Mouse (Mus musculus): ENCODE measurements around the gene Gm17482. TPM values are rescaled to one million over a fixed set of nuclear protein-coding genes. Genes with fewer than 3 reads are reported as not detected.
A peak's percentile ranks its signal among the peaks of the same experiment; 100 is the strongest.
"Not testable (repeated sequence)": the region's sequence is repeated elsewhere in the genome, so short reads cannot be mapped to it uniquely, and the experiment has no call there.

Gene Gm17482
- total RNA-seq (2021), result not detected

- no peak for DNase-seq (ENCODE audit: low spot score)
- intact Hi-C loops (cut with DNase I), result loop anchor here (1.0 to 5.0 kb wide), 4 partner anchors 41 to 380 kb away; no protein-coding TSS in a partner anchor
These were observed at the start of gene Gm17482 for GRCm38 (mm10) chr6:115227043-115227442. Gene Gm17482 (plus strand): TSS chr6:115227343.

GRCm38 (mm10) chr6:115178826-115179225 lies 48.3 kb upstream of the Gm17482 start:
- no peak for DNase-seq (ENCODE audit: low spot score)
- intact Hi-C loops (cut with DNase I), result loop anchor here (5.0 to 10.0 kb wide), 2 partner anchors 38 to 176 kb away; no protein-coding TSS in a partner anchor

DNA sequence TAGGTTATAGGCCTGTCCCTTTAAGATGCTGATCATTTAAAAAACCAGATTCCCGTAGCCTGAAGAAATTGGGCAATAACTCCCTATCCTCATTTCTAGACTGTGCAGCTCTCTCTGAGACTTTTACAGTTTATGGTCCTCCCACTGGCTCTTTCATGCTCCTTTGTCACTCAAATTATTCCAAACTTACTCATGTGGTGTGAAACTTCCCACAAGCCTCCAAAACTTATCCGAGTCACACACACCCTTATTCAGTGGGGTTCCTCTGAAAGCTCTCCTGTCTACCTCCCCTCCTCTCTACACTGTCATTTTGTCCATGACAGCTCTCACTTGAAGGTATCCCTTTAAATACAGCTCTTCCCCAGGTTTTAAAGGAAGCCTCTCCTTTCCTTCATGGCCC lies 46.0 kb upstream of the Gm17482 start:
- no peak for DNase-seq (ENCODE audit: low spot score)
- intact Hi-C loops (cut with DNase I), result no loop called here

DNA sequence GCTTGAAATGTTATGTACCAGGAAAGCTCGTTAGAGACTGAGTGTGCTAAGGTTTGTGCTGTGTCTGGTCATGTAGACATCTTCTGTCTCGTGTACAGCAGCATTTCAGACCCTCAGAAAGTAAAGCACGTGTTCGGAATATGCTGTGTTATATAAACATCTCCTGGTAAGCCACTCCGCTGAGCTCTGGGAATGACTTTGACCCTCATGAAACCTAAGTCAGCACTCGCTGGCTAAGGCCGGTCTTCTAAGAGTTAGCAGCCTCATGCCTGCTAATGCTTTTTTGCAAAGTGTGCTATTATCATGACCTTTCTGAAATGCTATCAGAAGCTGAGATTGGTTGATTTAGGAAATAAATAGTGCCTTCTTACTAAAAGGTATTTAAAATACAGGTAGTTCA lies 36.0 kb upstream of the Gm17482 start:
- intact Hi-C loops (cut with DNase I), result no loop called here
- no peak for DNase-seq (ENCODE audit: low spot score)

DNA sequence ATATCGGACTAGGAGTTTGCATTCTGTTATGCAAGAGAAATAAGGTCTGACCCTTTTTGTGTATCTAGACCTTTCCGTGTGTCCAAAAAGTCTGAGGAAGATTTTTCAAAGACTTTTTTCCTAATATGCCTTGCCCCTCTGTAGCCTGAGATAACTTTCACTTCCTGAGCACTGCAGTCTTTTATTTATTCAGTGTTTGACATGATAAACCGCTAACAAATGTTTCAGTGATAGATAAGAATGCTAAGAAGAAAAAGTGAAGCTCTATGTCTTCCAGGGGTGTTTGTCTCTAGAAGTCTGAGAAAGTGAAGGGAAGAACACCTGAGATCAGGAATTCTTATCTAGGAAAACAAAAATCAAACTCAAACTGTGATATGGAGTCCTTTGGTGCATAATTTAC lies 26.4 kb upstream of the Gm17482 start:
- intact Hi-C loops (cut with DNase I), result no loop called here

DNA sequence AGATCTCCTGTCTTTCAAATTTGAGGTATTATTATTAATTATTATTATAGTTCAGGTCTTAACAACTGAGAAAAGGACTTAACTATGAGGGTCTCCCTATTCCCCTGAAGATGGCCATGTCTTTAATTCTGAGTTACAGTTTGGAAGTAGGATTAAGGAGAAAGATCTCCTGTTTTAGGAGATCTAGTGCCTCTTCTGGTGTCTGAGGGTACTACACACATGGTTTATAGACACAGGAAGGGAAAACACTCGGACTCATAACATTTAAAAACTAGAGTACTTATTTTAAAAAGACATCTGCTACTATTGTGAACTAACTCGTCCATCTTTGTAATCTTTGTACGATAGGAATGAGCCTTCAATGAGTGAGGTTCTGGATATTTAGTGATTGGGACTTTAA lies 24.1 kb upstream of the Gm17482 start:
- DNase-seq (ENCODE audit: low spot score), result no peak
- intact Hi-C loops (cut with DNase I), result no loop called here

More for the DNA sequence above, 26.4 kb upstream of the Gm17482 start:
- DNase-seq (ENCODE audit: low spot score), result no peak

DNA sequence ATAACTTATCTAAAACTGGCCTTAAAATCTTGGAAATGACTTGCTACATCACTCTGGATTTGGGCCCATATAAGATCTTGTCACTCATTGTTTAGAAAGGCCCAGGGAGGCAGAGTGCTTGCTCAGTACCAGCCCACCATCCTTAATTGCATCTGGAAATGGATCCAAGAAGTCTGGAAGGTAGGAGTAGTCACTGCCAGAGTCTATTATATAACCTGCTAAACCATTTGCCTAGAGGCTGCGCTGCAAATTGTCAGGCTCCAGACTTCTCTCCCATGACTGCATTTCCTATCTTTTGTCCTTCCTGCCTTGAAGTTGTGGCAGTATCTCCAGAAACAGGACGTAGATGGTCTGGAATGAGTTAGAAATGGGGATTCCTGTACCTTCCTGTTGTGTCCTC lies 17.0 kb upstream of the Gm17482 start:
- intact Hi-C loops (cut with DNase I), result no loop called here
- DNase-seq (ENCODE audit: low spot score), result no peak

- DNase-seq (ENCODE audit: low spot score), result no peak
- intact Hi-C loops (cut with DNase I), result no loop called here
These were observed 16.3 kb upstream of the Gm17482 start for GRCm38 (mm10) chr6:115210820-115211219.

DNA sequence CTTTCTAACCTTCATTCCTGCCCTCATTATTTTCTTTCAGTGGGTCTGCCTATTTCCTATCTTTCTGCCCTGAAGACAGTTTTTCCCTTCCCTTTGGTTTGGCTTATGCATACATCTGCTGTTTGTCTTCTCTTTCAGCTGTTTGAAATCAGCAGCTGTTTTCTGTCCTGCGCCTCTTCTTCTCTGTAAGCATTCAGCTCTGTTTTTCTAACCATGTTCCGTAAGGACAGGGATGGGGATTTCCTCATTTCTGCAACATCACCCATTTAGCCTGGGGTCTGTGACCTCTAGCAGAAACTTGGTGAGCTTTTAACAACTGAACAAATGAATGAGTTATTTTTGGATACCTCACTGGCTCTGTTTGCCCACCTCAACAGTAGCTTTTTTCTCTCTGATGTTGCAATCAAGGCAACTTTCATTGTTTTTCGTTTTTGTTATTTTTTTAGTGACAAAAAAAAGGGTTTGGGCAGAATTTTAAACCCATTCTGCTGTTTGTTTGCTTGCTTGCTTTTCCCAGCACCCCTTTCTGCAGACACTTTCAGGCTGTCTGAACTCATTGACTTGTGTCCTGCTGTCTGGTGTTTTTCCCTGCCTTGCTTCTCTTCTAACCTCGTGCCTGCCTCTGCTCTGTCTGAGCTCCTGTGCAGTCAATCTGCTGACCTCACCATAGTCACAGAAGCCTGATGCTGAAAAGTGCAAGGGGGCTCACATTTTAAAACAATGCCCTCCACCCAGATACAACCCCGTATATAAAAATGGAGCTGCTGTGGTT lies 14.8 kb upstream of the Gm17482 start:
- intact Hi-C loops (cut with DNase I), result no loop called here
- DNase-seq (ENCODE audit: low spot score), result no peak

DNA sequence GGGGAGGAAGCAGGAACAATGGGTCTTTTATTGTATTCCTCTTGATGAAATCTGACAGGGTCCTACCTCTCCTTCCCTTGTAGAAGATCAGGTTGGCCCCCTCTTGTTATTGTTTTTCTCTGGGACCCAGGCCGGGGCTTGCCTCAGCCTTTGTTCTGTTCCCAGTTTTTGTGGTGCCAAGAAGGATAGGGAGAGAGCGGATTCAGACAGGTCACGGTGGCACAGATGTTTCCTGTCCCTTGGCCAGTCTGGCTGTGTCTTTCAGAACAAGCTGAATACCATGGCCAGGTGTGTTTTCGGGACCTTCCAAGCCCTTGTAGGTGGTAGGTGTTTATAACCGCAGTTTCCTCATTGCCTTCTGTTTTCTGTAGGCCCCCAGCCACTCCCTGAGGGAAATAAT lies 14.0 kb upstream of the Gm17482 start:
- DNase-seq (ENCODE audit: low spot score), result no peak
- intact Hi-C loops (cut with DNase I), result no loop called here

DNA sequence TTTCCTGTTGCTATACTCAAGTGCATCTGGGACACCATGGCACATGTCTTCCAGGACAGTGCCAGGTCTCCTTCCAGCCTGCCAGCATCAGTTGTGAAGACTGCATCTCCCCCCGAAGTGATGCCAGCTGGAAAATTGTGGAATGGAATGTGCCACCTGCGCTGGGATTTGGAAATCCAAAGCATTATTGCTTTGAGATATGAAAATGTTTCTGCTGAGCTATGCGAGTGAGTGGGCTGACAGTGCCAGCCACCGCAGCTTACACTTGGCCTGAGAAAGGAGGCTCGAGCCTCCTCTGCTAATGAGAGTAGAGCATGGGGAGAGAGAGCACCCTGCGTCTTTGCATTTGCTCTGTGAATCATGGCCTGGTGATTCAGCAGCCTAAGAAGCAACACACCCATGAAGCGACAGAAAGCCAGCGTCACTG lies 5.9 kb upstream of the Gm17482 start:
- intact Hi-C loops (cut with DNase I), result no loop called here
- no peak for DNase-seq (ENCODE audit: low spot score)

GRCm38 (mm10) chr6:115225519-115225918 lies 1.6 kb upstream of the Gm17482 start:
- intact Hi-C loops (cut with DNase I), result loop anchor here (5.0 kb wide), 2 partner anchors 132 to 382 kb away; no protein-coding TSS in a partner anchor
- no peak for DNase-seq (ENCODE audit: low spot score)

DNA sequence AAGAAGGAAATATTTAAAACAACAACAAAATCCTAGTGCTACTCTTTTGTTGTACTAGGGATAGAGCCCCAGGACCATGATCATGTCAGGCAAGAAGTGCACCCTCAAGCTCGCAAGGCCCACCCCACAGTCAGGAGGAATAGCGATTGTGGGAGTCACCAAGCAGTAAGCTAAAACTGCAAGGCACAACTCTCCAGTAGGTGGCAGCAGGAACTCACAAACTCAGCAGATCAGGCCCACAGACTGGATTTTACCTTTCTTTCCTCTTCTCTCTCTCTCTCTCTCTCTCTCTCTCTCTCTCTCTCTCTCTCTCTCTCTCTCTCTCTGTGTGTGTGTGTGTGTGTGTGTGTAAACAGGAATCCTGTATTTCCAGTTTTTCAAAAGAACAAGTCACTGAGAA lies 386 bp downstream of the Gm17482 start:
- intact Hi-C loops (cut with DNase I), result loop anchor here (1.0 to 5.0 kb wide), 4 partner anchors 41 to 380 kb away; no protein-coding TSS in a partner anchor
- no peak for DNase-seq (ENCODE audit: low spot score)

DNA sequence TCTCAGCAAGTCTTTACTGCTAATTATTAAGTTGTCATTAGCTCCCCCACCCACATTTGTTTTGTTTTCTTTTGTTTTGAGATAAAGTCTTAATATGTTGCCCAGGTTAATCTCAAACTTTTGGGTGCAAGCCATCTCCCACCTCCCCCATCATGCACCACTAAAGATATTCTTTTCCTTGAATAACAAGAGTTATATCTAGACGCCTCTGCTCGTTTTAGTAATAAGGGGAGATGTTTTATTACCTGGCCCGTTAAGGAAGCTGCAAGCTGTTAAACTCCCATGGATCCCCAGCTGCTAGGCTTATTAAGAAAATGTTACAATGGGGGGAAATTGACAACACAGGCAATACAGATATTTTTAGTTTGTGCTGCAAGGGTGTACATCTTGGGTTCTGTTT lies 3.4 kb downstream of the Gm17482 start:
- intact Hi-C loops (cut with DNase I), result loop anchor here (5.0 to 10.0 kb wide), 2 partner anchors 112 to 1414 kb away; no protein-coding TSS in a partner anchor
- DNase-seq (ENCODE audit: low spot score), result no peak

- no peak for DNase-seq (ENCODE audit: low spot score)
- intact Hi-C loops (cut with DNase I), result loop anchor here (5.0 to 10.0 kb wide), 2 partner anchors 110 to 1413 kb away; no protein-coding TSS in a partner anchor
These were observed 4.7 kb downstream of the Gm17482 start for GRCm38 (mm10) chr6:115231836-115232235.

- intact Hi-C loops (cut with DNase I), result loop anchor here (5.0 to 10.0 kb wide), 2 partner anchors 110 to 1412 kb away; no protein-coding TSS in a partner anchor
These were observed 5.4 kb downstream of the Gm17482 start for GRCm38 (mm10) chr6:115232562-115232961.

GRCm38 (mm10) chr6:115238031-115239027 lies 11.2 kb downstream of the Gm17482 start:
- intact Hi-C loops (cut with DNase I), result loop anchor here (10.0 kb wide), 1 partner anchor 1406 kb away; no protein-coding TSS in a partner anchor
- DNase-seq (ENCODE audit: low spot score), result peak; percentile 61

More at GRCm38 (mm10) chr6:115232562-115232961, 5.4 kb downstream of the Gm17482 start:
- peak; percentile 38 for DNase-seq (ENCODE audit: low spot score)

DNA sequence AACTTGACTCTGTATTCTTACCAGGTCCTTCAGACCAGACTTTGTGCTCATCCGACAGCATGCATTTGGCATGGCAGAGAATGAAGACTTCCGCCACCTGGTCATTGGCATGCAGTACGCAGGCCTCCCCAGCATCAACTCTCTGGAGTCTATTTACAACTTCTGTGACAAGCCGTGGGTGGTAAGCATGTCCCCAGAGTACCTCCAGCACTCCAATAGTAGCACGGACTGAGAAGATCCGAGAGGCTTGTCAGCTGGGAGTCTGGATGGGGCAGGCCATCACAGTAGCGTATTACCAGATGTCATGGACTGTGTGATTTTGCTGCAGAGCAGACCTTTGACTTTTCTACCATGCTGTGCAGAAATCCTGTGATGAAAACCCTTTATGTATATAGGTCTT lies 12.2 kb downstream of the Gm17482 start:
- intact Hi-C loops (cut with DNase I), result loop anchor here (10.0 kb wide), 1 partner anchor 1405 kb away; no protein-coding TSS in a partner anchor
- no peak for DNase-seq (ENCODE audit: low spot score)

DNA sequence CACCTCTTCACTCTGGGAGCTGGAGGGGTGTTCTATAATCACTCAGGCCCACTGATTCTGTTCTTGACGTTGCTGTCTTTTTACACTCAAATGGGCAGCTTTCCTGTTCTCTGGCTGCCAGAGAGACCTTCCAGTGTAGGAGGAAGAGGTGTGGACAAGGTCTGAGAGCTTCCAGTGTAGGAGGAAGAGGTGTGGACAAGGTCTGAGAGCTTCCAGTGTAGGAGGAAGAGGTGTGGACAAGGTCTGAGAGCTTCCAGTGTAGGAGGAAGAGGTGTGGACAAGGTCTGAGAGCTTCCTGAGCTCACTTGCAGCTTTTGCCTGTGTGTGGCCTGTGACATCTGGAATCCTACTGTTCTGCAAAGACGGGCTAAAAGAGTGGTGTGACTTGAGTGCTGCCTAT lies 13.3 kb downstream of the Gm17482 start:
- intact Hi-C loops (cut with DNase I); DNase-seq (ENCODE audit: low spot score): not testable (repeated sequence)

- intact Hi-C loops (cut with DNase I), result no loop called here
These were observed 14.1 kb downstream of the Gm17482 start for GRCm38 (mm10) chr6:115241131-115241699.

More at GRCm38 (mm10) chr6:115241131-115241699, 14.1 kb downstream of the Gm17482 start:
- DNase-seq (ENCODE audit: low spot score), result no peak
